Mouse (Mus musculus): ENCODE data around the gene Tm6sf2. TPM values are rescaled to one million over a fixed set of nuclear protein-coding genes. Genes with fewer than 3 reads are reported as not detected.
"Not testable (repeated sequence)": the region's sequence is repeated elsewhere in the genome, so short reads cannot be mapped to it uniquely, and the experiment has no call there.

Tm6sf2 gene
- polyA plus RNA-seq, 1 experiment from 2014 or later = 1.1 TPM

GRCm38 (mm10) chr8:70049662-70050061 is 23.1 kb upstream of the Tm6sf2 start:
- no peaks in the 10 kb centered on the region for H3K4me1 ChIP-seq (ENCODE audit: control insufficient read depth, insufficient read depth, low read length)
- no peaks in the 10 kb centered on the region for H3K27me3 ChIP-seq (replicated peaks; ENCODE audit: control insufficient read depth, insufficient read depth, low read length)
- ATAC-seq (ENCODE audit: low read depth) = no peak
- no peak overlapping the region for H3K9ac ChIP-seq (ENCODE audit: low read depth, low read length)
- H3K27ac ChIP-seq (replicated peaks; ENCODE audit: low read depth, low read length) = no peak overlapping the region
- no peak overlapping the region for H3K4me3 ChIP-seq (ENCODE audit: low read depth, low read length)
- DNase-seq (ENCODE audit: low spot score) = no peak
- H3K9me3 ChIP-seq (ENCODE audit: control insufficient read depth, low read length) = no peaks in the 10 kb centered on the region
- no peak overlapping the region for H3K4me2 ChIP-seq (ENCODE audit: low read depth, low read length)
- peaks cover 59% of the 10 kb centered on the region for H3K36me3 ChIP-seq (ENCODE audit: control insufficient read depth, insufficient read depth, low read length)

GRCm38 (mm10) chr8:70050434-70050833 is 22.3 kb upstream of the Tm6sf2 start:
- ATAC-seq (ENCODE audit: low read depth); DNase-seq (ENCODE audit: low spot score); H3K4me1 ChIP-seq (ENCODE audit: control insufficient read depth, insufficient read depth, low read length); H3K9me3 ChIP-seq (ENCODE audit: control insufficient read depth, low read length); H3K9ac ChIP-seq (ENCODE audit: low read depth, low read length); H3K27me3 ChIP-seq (replicated peaks; ENCODE audit: control insufficient read depth, insufficient read depth, low read length); H3K4me3 ChIP-seq (ENCODE audit: low read depth, low read length); H3K27ac ChIP-seq (replicated peaks; ENCODE audit: low read depth, low read length); H3K4me2 ChIP-seq (ENCODE audit: low read depth, low read length): not testable (repeated sequence)
- peaks cover 67% of the 10 kb centered on the region for H3K36me3 ChIP-seq (ENCODE audit: control insufficient read depth, insufficient read depth, low read length)
- 93% methylated on average over 5 of the region's 5 CpGs for WGBS

- DNase-seq (ENCODE audit: low spot score) (no peak), ATAC-seq (ENCODE audit: low read depth) (no peak)
- Histone ChIP-seq H3K4me3 (ENCODE audit: low read depth, low read length) (no peak overlapping the region), H3K4me1 (ENCODE audit: control insufficient read depth, insufficient read depth, low read length) (no peaks in the 10 kb centered on the region), H3K27ac (replicated peaks; ENCODE audit: low read depth, low read length) (no peak overlapping the region), H3K27me3 (replicated peaks; ENCODE audit: control insufficient read depth, insufficient read depth, low read length) (no peaks in the 10 kb centered on the region), H3K9me3 (ENCODE audit: control insufficient read depth, low read length) (no peaks in the 10 kb centered on the region), H3K36me3 (ENCODE audit: control insufficient read depth, insufficient read depth, low read length) (peaks cover 87% of the 10 kb centered on the region), H3K9ac (ENCODE audit: low read depth, low read length) (no peak overlapping the region), H3K4me2 (ENCODE audit: low read depth, low read length) (no peak overlapping the region)
- WGBS = 74% methylated on average over 1 of the region's 1 CpGs
Measured at GRCm38 (mm10) chr8:70057721-70058120, 15.0 kb upstream of the Tm6sf2 start.

GRCm38 (mm10) chr8:70071836-70072440 is 786 bp upstream of the Tm6sf2 start:
- WGBS = 84% methylated on average over 2 of the region's 2 CpGs
- H3K27me3 ChIP-seq (replicated peaks; ENCODE audit: control insufficient read depth, insufficient read depth, low read length) = no peaks in the 10 kb centered on the region
- no peak overlapping the region for H3K9ac ChIP-seq (ENCODE audit: low read depth, low read length)
- H3K4me3 ChIP-seq (ENCODE audit: low read depth, low read length) = no peak overlapping the region
- no peak for ATAC-seq (ENCODE audit: low read depth)
- H3K36me3 ChIP-seq (ENCODE audit: control insufficient read depth, insufficient read depth, low read length) = peaks cover 49% of the 10 kb centered on the region
- H3K27ac ChIP-seq (replicated peaks; ENCODE audit: low read depth, low read length) = no peak overlapping the region
- no peaks in the 10 kb centered on the region for H3K9me3 ChIP-seq (ENCODE audit: control insufficient read depth, low read length)
- H3K4me2 ChIP-seq (ENCODE audit: low read depth, low read length) = no peak overlapping the region
- DNase-seq (ENCODE audit: low spot score) = no peak
- H3K4me1 ChIP-seq (ENCODE audit: control insufficient read depth, insufficient read depth, low read length) = no peaks in the 10 kb centered on the region

GRCm38 (mm10) chr8:70073120-70073519 is 396 bp downstream of the Tm6sf2 start:
- no peaks in the 10 kb centered on the region for H3K27me3 ChIP-seq (replicated peaks; ENCODE audit: control insufficient read depth, insufficient read depth, low read length)
- peaks cover 38% of the 10 kb centered on the region for H3K36me3 ChIP-seq (ENCODE audit: control insufficient read depth, insufficient read depth, low read length)
- ATAC-seq (ENCODE audit: low read depth) (no peak), DNase-seq (ENCODE audit: low spot score) (no peak)
- no peaks in the 10 kb centered on the region for H3K9me3 ChIP-seq (ENCODE audit: control insufficient read depth, low read length)
- peak overlapping the region; percentile 49 for H3K4me2 ChIP-seq (ENCODE audit: low read depth, low read length)
- WGBS = 66% methylated on average over 8 of the region's 8 CpGs
- H3K4me1 ChIP-seq (ENCODE audit: control insufficient read depth, insufficient read depth, low read length) = no peaks in the 10 kb centered on the region
- H3K9ac ChIP-seq (ENCODE audit: low read depth, low read length) = 0 out of 2 replicates have a peak overlapping the region, but pooled peaks have one; percentile 25
- no peak overlapping the region for H3K27ac ChIP-seq (replicated peaks; ENCODE audit: low read depth, low read length)
- H3K4me3 ChIP-seq (ENCODE audit: low read depth, low read length) = peak overlapping the region; percentile 19; the same call in 1 of the 2 replicates

- 90% methylated on average over 1 of the region's 1 CpGs for WGBS
- no peak overlapping the region for H3K4me2 ChIP-seq (ENCODE audit: low read depth, low read length)
- no peak for ATAC-seq (ENCODE audit: low read depth)
- peaks cover 33% of the 10 kb centered on the region for H3K36me3 ChIP-seq (ENCODE audit: control insufficient read depth, insufficient read depth, low read length)
- H3K9ac ChIP-seq (ENCODE audit: low read depth, low read length) = no peak overlapping the region
- H3K4me1 ChIP-seq (ENCODE audit: control insufficient read depth, insufficient read depth, low read length) = no peaks in the 10 kb centered on the region
- no peak overlapping the region for H3K4me3 ChIP-seq (ENCODE audit: low read depth, low read length)
- H3K9me3 ChIP-seq (ENCODE audit: control insufficient read depth, low read length) = no peaks in the 10 kb centered on the region
- DNase-seq (ENCODE audit: low spot score) = no peak
- H3K27me3 ChIP-seq (replicated peaks; ENCODE audit: control insufficient read depth, insufficient read depth, low read length) = no peaks in the 10 kb centered on the region
- H3K27ac ChIP-seq (replicated peaks; ENCODE audit: low read depth, low read length) = no peak overlapping the region
Measured at GRCm38 (mm10) chr8:70073682-70074081, 958 bp downstream of the Tm6sf2 start.

GRCm38 (mm10) chr8:70081976-70082375 is 9.3 kb downstream of the Tm6sf2 start:
- no peak overlapping the region for H3K9ac ChIP-seq (ENCODE audit: low read depth, low read length)
- no peak overlapping the region for H3K4me3 ChIP-seq (ENCODE audit: low read depth, low read length)
- no peaks in the 10 kb centered on the region for H3K9me3 ChIP-seq (ENCODE audit: control insufficient read depth, low read length)
- H3K4me2 ChIP-seq (ENCODE audit: low read depth, low read length) = no peak overlapping the region
- peaks cover 10% of the 10 kb centered on the region; the same call in 1 of the 2 replicates for H3K4me1 ChIP-seq (ENCODE audit: control insufficient read depth, insufficient read depth, low read length)
- WGBS = 92% methylated on average over 2 of the region's 2 CpGs
- H3K27me3 ChIP-seq (replicated peaks; ENCODE audit: control insufficient read depth, insufficient read depth, low read length) = peaks cover 47% of the 10 kb centered on the region
- no peak for ATAC-seq (ENCODE audit: low read depth)
- no peak for DNase-seq (ENCODE audit: low spot score)
- no peak overlapping the region for H3K27ac ChIP-seq (replicated peaks; ENCODE audit: low read depth, low read length)
- no peaks in the 10 kb centered on the region for H3K36me3 ChIP-seq (ENCODE audit: control insufficient read depth, insufficient read depth, low read length)

GRCm38 (mm10) chr8:70083285-70083684 is 10.6 kb downstream of the Tm6sf2 start, which contains the start of gene Hapln4:
Hapln4 (plus strand) TSS chr8:70083457.
- ATAC-seq (ENCODE audit: low read depth) (no peak), DNase-seq (ENCODE audit: low spot score) (peak; percentile 43)
- Histone ChIP-seq H3K4me1 (ENCODE audit: control insufficient read depth, insufficient read depth, low read length) (peaks cover 10% of the 10 kb centered on the region; the same call in 1 of the 2 replicates), H3K4me3 (ENCODE audit: low read depth, low read length) (peak within 1 kb of the TSS; percentile 42), H3K9me3 (ENCODE audit: control insufficient read depth, low read length) (no peaks in the 10 kb centered on the region), H3K9ac (ENCODE audit: low read depth, low read length) (peak within 1 kb of the TSS; percentile 47), H3K4me2 (ENCODE audit: low read depth, low read length) (peak within 1 kb of the TSS; percentile 80), H3K36me3 (ENCODE audit: control insufficient read depth, insufficient read depth, low read length) (no peaks in the 10 kb centered on the region), H3K27ac (replicated peaks; ENCODE audit: low read depth, low read length) (no peak within 1 kb of the TSS), H3K27me3 (replicated peaks; ENCODE audit: control insufficient read depth, insufficient read depth, low read length) (peaks cover 60% of the 10 kb centered on the region)
- 0% methylated on average over 20 of the region's 26 CpGs for WGBS

Data from embryonic facial prominence, embryonic 14.5 days (tissue).